Mouse (Mus musculus): Measurements from ENCODE around the gene Hyls1. TPM values are rescaled to one million over a fixed set of nuclear protein-coding genes. Genes with fewer than 3 reads are reported as not detected.
"Not testable (repeated sequence)": the region's sequence is repeated elsewhere in the genome, so short reads cannot be mapped to it uniquely, and the experiment has no call there.

Gene Hyls1
- 1 to 10 TPM; 3.3 to 5.0 TPM for total RNA-seq (2021)
- long read RNA-seq, experiment 1, transcript Hyls1-201 (4 exons, 1,973 nt): major isoform, 6 of 8 reads
- long read RNA-seq, experiment 1, partial matches to known transcripts: 0 of 8 reads
- long read RNA-seq, experiment 1, other reads (novel, unspliced or antisense): 2 of 8 reads
- long read RNA-seq, experiment 2, partial matches to known transcripts: 0 of 4 reads
- long read RNA-seq, experiment 2, other reads (novel, unspliced or antisense): 0 of 4 reads

DNA sequence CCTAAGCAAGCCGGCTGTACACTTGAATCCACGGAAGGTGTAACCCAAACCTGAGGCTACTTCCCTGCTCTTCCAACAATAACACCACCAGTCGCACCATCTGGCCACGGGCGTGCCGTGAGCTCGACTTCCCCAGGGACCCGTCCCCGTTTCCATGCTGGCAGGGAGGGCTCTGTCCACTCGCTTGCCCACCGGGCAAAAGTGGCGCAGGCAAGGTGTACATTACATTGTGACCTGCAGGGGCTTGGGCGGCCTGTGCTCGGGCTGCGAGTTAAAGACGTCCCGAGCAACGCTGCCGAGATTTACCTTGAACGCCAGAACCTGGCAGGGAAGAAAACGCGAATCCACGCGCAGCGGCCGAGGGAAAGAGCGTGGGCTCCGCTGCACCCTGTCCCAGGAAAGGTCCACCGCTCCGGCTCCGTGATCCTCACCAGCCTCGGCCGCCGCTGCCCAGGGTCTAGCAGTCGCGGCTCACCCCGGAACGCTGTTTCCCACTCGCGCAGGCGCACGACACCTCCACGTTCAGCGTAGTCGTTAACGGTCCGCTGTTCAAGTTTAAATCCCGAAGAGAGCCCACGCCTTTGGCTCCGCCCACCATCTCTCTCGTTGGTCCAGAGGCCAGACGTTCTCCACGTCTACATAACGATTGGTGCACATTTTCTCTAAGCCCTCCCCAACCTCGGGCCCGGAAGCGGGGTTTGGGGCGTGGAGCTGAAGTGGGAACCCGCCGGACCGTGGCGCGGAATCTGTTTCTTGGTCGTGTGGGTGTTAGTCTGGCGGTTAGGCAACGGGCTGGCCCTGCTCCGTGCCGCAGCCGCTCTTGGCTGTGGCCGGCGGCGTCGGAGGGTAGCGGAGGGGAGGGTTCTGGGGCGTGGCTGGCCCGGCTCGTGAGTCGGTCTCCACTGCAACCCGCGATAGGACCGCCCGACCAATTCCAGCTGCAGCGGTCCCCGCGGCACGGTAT is at the start of gene Hyls1, which contains the start of gene Pate2:
Gene Hyls1, minus strand, starts transcription at position 828 of the 964 bp plus-strand sequence.
Gene Pate2, plus strand, starts transcription at position 714 of the 964 bp plus-strand sequence.
- DNase-seq: peak; percentile 93

DNA sequence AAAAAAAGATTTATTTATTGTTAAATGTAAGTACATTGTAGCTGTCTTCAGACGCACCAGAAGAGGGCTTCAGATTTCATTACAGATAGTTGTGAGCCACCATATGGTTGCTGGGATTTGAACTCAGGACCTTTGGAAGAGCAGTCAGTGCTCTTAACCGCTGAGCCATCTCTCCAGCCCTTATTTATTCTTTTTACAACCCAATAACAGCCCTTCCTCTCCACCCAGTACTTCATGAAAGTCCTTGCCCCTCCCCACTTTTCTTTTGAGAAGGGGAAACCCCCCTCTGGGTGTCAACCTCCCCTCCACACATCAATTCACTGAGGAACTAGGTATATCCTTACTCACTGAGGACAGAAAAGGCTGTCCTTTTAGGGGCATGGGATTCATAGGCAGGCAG is 46.6 kb upstream of the Hyls1 start:
- not testable (repeated sequence) for DNase-seq

DNA sequence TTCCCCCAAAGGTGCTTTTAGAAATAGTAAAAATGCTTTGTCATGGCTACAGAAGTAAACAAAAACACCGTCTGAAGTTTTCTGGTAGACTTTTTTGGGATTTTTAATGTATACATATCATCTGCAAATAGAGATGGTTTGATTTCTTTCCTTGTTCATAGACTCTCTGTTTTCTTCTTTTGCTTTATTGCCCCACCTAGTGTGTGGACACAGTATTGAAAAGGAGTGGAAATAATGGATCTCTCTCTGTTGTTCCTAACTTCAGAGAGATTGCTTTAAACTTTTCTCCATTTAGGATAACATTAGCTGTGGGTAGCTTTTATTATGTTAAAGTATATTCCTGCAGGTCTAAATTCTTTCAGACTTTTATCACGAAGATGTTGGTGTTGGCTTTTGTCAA is 43.8 kb upstream of the Hyls1 start:
- DNase-seq: no peak

- no peak for DNase-seq
Measured at GRCm38 (mm10) chr9:35611841-35612240, 41.6 kb upstream of the Hyls1 start, which contains the start of gene Pate4. Gene Pate4 (minus strand): TSS chr9:35611941.

DNA sequence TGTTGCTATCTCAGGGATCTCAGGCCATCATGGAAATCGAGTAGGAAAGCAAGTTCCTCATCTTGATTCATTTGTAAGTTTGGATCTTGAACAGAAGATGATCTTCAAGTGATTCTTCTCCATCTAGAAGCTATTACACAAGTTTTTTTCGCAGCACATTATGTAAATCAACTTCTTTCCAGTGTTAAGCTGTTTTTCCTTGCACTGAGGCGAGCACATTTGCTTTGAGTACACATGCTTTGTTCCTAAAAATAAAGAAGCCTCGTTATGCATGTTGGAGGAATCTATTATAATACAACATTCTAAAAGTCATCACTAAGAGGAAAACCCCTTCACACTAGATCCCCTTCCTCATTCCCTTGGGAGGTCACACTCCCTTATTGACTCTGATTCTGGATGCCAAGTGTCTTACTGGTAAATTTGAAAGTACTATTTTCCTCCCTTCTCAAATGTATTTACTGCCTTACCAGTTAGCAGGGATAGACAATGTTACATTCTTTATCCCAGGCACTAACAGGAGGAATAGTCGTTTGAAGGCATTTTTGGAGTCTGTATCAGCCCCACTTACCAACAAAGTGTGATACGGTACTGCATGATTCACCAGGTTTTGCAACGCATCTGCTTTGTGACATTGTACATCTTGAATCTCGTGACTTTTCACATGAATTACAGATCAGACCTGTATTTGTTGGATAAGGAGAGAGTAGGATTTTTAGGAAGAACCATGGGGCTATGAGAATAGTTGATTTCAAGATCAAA is 37.6 kb upstream of the Hyls1 start:
- no peak for DNase-seq

- DNase-seq: peak; percentile 20
Measured at GRCm38 (mm10) chr9:35592903-35593302, 22.7 kb upstream of the Hyls1 start.

DNA sequence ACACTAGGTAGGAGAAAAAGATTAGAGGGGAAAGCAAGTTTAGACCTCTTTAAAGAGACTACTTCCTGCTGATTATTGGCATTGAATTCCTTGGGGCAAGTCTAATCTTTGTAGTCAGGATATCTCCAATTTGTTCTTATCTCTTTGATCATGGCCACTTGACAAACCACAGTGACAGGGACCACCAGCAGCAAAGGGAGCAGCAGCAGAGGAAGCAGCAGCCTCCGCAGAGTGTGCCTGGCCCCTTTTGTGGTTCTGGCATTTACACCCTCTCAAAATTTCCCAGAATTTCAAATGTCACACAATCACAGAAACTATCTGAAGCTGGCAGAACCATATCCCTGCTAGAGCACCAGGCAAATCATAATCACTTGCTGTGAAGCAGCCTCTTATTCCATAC is 17.5 kb upstream of the Hyls1 start:
- no peak for DNase-seq

GRCm38 (mm10) chr9:35574416-35574815 is 4.2 kb upstream of the Hyls1 start:
- DNase-seq: no peak

GRCm38 (mm10) chr9:35570663-35571062 is 465 bp upstream of the Hyls1 start:
- DNase-seq: no peak

- DNase-seq: no peak
Measured at GRCm38 (mm10) chr9:35567995-35568394, 2.2 kb downstream of the Hyls1 start.

DNA sequence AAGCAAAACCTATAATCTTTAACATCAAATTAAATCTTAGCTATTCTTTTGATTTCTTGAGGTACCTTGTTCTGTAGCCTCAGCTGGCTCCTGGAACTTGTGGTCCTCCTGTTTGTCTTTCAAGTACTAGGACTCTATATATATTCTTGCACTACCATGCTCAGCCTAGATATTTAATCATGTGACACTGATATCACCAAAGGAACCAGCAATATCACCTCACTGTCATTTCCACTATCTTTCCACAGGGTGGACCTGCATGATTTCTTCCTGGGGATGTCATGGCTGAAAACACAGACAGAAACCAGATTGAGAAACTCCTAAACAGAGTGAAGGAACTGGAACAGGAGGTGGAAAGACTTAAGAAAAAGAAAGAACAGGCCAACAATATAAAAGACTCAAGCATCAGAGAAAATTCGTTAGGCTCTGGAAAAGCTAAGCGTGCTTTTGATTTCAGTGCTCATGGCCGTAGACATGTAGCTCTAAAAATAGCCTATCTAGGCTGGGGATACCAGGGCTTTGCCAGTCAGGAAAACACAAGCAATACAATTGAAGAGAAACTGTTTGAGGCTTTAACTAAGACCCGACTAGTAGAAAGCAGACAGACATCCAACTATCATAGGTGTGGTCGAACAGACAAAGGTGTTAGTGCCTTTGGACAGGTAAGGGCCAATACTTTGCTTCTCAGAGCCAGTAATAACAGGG is 5.5 kb downstream of the Hyls1 start:
- DNase-seq: no peak

- DNase-seq: no peak
Measured at GRCm38 (mm10) chr9:35561583-35561982, 8.6 kb downstream of the Hyls1 start.

DNA sequence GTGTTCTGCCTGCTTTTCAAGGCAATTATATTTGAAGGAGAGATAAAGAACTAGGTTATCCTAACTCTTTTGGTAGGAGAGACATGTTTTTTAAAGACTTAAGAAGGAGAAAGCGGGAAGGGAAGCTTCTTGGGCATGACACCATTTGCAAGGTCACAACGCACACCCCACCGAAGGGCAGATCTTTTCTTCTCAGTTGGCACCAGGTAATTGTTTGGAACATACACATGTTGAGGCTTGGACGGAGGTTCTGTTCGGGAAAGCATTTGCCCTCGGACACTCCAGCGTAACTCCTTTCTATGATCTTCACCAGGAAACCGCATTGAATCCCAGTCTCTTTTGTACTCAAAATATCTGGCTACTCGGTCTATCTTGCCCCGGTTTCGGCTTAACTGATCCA is 9.1 kb downstream of the Hyls1 start:
- no peak for DNase-seq

GRCm38 (mm10) chr9:35559009-35559890 is 10.9 kb downstream of the Hyls1 start:
- peak; percentile 83 for DNase-seq

DNA sequence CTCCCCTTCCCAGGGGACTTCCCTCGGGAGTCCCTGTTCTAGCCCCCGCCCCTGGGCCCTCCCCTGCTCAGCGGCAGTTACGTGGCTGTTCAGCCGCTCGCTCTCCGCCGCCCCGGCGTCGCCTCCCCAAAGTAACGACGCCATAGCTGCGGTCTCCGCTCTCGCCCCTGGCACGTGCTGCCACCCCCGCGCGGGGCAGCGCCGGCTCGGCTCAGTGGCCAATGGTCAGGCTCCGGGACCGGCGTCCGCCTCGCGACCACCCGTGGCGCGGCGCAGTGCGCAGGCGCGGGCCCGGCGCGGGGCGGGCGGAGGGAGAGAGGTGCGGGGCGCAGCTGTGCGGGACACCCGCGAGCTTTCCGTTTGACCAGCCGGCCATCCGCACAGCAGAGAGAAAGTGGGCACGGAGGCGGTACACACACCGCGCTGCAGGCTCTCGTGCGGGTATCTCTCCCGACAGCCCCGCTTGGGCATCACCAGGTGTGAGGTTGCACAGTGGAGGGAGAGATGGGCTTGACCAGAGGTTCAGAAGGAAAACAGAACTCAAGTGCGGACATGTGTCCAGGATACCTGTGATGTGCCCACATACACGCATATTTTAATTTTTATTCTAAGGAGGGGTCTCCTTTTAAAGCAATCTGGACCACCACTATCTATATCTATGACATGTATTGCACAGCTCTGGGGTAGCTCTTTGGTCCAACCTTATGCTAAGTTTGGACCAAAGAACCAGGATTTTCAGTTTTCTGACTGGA is 11.8 kb downstream of the Hyls1 start, which contains the start of the genes Ddx25 and Pus3:
Gene Ddx25, minus strand, starts transcription at position 272 of the 752 bp plus-strand sequence.
Gene Pus3, plus strand, starts transcription at position 339 of the 752 bp plus-strand sequence.
- peak; percentile 28 for DNase-seq

- DNase-seq: no peak
Measured at GRCm38 (mm10) chr9:35556494-35557102, 13.6 kb downstream of the Hyls1 start.

GRCm38 (mm10) chr9:35548455-35548854 is 21.7 kb downstream of the Hyls1 start:
- no peak for DNase-seq

GRCm38 (mm10) chr9:35546745-35547144 is 23.5 kb downstream of the Hyls1 start:
- DNase-seq: no peak

GRCm38 (mm10) chr9:35545704-35546103 is 24.5 kb downstream of the Hyls1 start:
- no peak for DNase-seq

All from adrenal gland, postnatal 10 days (tissue).